Mouse (Mus musculus): ENCODE measurements around the gene Mipol1. TPM values are rescaled to one million over a fixed set of nuclear protein-coding genes. Genes with fewer than 3 reads are reported as not detected.

Gene Mipol1
- polyA plus RNA-seq, 1 experiment: 7.2 TPM

DNA sequence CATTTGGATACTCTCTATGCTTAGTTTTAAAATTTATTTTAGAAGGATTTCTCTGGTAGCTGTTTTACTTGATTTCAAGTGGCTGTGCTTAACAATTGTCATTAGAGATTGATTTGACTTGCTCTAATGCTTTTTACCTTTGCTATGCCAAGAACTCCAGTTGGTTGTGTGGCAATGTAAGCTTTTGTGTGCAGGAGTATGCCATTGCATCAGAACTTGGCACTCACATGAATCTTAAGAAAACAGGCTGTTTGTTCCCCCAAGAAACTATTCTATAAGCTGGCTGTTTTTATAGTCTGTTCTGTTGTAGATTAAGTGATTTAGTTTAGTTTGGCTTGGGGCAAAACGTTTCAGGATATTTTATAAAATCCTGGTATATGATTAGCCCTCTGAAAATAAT is 45.2 kb downstream of the Mipol1 start:
- Histone ChIP-seq H3K27me3 (ENCODE audit: control insufficient read depth, insufficient read depth, low read length) (no peaks in the 10 kb centered on the region), H3K27ac (ENCODE audit: insufficient read depth, low read length) (no peak overlapping the region), H3K4me1 (ENCODE audit: control insufficient read depth, insufficient read depth, low read length) (no peaks in the 10 kb centered on the region), H3K4me3 (replicated peaks; ENCODE audit: insufficient read depth, low read depth, low read length) (no peak overlapping the region)
- TF ChIP-seq CTCF (IDR thresholded peaks at IDR 0.05; ENCODE audit: borderline replicate concordance, insufficient read depth, low read depth, low read length) (no peak), POLR2A (IDR thresholded peaks at IDR 0.05; ENCODE audit: borderline replicate concordance, insufficient read depth, low read length) (no peak)
- no peak for DNase-seq
- WGBS: 44% methylated on average over 1 of the region's 1 CpGs

DNA sequence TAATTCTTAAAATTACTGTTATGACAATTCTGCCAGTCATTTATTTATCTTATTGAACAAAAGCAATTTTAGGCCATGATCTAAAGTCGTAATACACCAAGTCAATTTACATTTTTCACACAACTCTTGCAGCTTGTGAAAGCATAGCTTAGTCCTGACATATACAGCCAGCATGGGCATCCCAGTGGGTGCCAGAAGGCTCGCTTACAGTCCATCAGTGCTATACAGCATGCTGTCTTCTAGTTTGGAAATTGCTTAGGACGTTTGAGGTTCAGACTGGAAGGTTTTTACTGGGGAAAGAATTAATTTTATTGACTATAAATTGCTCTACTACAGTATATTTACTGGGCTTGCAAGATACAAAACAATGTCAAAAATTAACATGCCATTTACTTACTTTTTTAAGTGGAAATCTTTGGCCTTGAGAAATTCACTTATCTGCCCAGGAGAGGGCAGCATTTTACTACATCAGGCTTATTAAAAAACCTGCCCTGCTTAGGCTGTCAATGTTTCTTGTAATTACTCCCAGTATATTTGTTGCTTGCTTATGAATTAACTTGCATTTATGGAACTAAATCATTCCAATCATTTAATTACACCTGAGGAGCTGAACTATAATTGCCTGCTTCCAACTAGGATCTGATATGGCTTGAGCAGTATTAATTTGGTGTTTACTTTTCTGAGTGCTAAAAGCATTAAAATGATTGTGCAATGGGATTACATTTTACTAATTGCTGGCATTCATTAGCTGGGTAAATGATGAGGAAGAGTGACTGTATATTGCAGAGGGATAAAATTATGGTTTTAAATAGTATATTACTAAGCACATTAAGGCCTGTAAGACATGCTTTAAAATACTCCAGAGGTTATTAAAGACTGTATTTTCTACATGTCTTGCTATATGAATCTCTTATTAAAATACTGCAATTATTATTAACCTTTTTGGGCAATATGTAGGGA is 51.2 kb downstream of the Mipol1 start:
- no peak overlapping the region for H3K4me3 ChIP-seq (replicated peaks; ENCODE audit: insufficient read depth, low read depth, low read length)
- H3K27ac ChIP-seq (ENCODE audit: insufficient read depth, low read length): no peak overlapping the region
- peak in 1 of 2 experiments; percentile 10 for DNase-seq
- 65% methylated on average over 3 of the region's 3 CpGs for WGBS
- H3K27me3 ChIP-seq (ENCODE audit: control insufficient read depth, insufficient read depth, low read length): no peaks in the 10 kb centered on the region
- no peaks in the 10 kb centered on the region for H3K4me1 ChIP-seq (ENCODE audit: control insufficient read depth, insufficient read depth, low read length)
- TF ChIP-seq CTCF (IDR thresholded peaks at IDR 0.05; ENCODE audit: borderline replicate concordance, insufficient read depth, low read depth, low read length) (peak; percentile 7; the same call in 1 of the 2 replicates), POLR2A (IDR thresholded peaks at IDR 0.05; ENCODE audit: borderline replicate concordance, insufficient read depth, low read length) (no peak)

DNA sequence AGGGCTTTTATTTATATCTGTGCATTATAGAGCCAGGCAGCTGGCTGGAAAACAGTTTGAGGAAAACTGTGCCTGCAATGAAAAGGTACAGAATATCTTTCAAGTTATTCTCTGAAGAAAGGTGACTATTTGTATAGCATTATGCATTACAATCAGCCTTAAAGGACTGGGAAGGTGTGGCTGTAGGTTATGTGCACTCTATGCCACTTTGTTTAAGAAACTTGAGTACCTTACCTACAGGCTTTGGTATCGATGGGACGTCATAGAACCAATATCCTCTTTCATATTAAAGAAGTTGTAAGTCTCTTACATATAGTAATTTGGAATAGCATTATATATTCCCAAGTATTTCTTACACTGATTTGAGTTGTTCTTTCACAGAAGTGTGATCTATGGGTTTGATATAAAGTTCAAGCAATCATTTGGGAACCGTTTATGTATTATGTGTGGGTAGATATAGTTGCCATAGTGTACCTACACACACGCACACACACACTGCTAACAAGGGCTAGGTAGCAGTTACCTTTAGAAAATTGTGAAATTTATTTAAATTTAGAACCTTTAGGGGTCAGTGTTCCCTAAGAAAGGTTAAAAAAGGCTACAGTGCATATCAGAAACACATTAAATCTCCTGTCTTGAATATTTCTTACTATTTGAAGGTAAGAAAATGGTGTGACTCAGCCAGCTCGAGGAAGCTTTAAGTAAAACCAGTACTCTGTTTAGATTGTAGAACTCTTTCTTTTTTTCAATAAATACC is 55.3 kb downstream of the Mipol1 start:
- no peak for DNase-seq
- H3K27me3 ChIP-seq (ENCODE audit: control insufficient read depth, insufficient read depth, low read length): no peaks in the 10 kb centered on the region
- no peak for TF ChIP-seq CTCF (IDR thresholded peaks at IDR 0.05; ENCODE audit: borderline replicate concordance, insufficient read depth, low read depth, low read length)
- no peak for TF ChIP-seq POLR2A (IDR thresholded peaks at IDR 0.05; ENCODE audit: borderline replicate concordance, insufficient read depth, low read length)
- H3K27ac ChIP-seq (ENCODE audit: insufficient read depth, low read length): no peak overlapping the region
- no peaks in the 10 kb centered on the region for H3K4me1 ChIP-seq (ENCODE audit: control insufficient read depth, insufficient read depth, low read length)
- WGBS: 91% methylated on average over 5 of the region's 5 CpGs
- no peak overlapping the region for H3K4me3 ChIP-seq (replicated peaks; ENCODE audit: insufficient read depth, low read depth, low read length)

DNA sequence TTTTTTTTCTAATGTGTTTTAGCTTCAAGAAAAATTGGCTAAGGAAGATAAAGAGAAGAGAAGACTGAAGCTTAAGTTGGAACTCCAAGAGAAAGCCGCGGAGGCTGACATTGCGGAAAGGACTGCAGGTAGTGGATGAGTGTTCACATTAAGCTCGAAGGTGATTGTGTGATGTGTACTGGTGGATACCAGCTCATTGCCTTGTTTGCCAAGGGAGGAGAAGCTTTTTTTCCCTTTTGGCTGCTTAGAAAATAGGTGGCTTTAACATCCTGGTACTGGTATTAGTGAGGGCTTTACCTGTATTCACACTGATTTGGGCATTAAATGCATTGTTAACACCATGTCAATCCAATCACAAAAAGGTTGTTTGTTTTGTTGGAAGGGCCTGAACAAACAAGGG is 77.1 kb downstream of the Mipol1 start:
- H3K4me3 ChIP-seq (replicated peaks; ENCODE audit: insufficient read depth, low read depth, low read length): no peak overlapping the region
- H3K27ac ChIP-seq (ENCODE audit: insufficient read depth, low read length): no peak overlapping the region
- DNase-seq: no peak
- no peaks in the 10 kb centered on the region for H3K27me3 ChIP-seq (ENCODE audit: control insufficient read depth, insufficient read depth, low read length)
- 95% methylated on average over 4 of the region's 4 CpGs for WGBS
- TF ChIP-seq CTCF (IDR thresholded peaks at IDR 0.05; ENCODE audit: borderline replicate concordance, insufficient read depth, low read depth, low read length) (no peak), POLR2A (IDR thresholded peaks at IDR 0.05; ENCODE audit: borderline replicate concordance, insufficient read depth, low read length) (no peak)
- H3K4me1 ChIP-seq (ENCODE audit: control insufficient read depth, insufficient read depth, low read length): no peaks in the 10 kb centered on the region

DNA sequence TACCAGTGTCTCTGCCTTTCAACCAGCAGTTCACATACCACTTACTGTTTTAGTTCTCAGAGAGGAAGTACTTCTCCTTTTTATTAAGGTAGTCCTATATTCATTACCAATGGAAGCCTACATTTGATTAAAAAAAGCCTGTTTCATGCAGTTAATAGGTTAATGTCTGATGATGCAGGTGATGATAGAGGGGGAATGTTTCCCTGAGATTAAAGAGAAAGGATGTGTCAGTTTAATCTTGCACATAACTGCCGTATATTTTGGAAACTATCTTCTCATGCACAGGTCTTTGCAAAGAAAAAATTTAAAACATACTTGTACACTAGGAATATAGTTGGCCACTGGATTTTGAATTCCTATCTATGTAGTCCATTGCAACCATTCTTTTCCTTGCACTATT is 77.5 kb downstream of the Mipol1 start:
- no peak for TF ChIP-seq POLR2A (IDR thresholded peaks at IDR 0.05; ENCODE audit: borderline replicate concordance, insufficient read depth, low read length)
- TF ChIP-seq CTCF (IDR thresholded peaks at IDR 0.05; ENCODE audit: borderline replicate concordance, insufficient read depth, low read depth, low read length): no peak
- 92% methylated on average over 1 of the region's 1 CpGs for WGBS
- no peak overlapping the region for H3K4me3 ChIP-seq (replicated peaks; ENCODE audit: insufficient read depth, low read depth, low read length)

DNA sequence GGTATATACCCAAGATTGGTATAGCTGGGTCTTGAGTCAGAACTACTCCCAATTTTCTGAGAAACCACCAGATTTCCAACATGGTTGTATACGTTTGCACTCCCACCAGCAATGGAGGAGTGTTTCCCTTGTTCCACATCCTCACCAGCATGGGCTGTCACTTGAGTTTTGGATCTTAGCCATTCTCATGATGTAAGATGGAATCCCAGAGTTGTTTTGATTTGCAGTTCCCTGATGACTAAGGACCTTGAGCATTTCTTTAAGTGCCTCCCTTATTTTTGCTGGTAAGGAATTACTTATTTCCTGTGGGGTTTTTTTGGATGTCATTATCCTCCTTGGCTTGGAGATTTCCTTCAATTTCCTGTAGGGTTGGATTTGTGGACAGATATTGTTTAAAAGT is 108.8 kb downstream of the Mipol1 start:
- H3K4me3 ChIP-seq (replicated peaks; ENCODE audit: insufficient read depth, low read depth, low read length): no peak overlapping the region
- no peak overlapping the region for H3K27ac ChIP-seq (ENCODE audit: insufficient read depth, low read length)
- DNase-seq: no peak
- 72% methylated on average over 1 of the region's 1 CpGs for WGBS
- no peaks in the 10 kb centered on the region for H3K27me3 ChIP-seq (ENCODE audit: control insufficient read depth, insufficient read depth, low read length)
- TF ChIP-seq POLR2A (IDR thresholded peaks at IDR 0.05; ENCODE audit: borderline replicate concordance, insufficient read depth, low read length): no peak
- no peak for TF ChIP-seq CTCF (IDR thresholded peaks at IDR 0.05; ENCODE audit: borderline replicate concordance, insufficient read depth, low read depth, low read length)
- no peaks in the 10 kb centered on the region for H3K4me1 ChIP-seq (ENCODE audit: control insufficient read depth, insufficient read depth, low read length)

More for the DNA sequence above, 77.5 kb downstream of the Mipol1 start:
- no peaks in the 10 kb centered on the region for H3K27me3 ChIP-seq (ENCODE audit: control insufficient read depth, insufficient read depth, low read length)
- H3K27ac ChIP-seq (ENCODE audit: insufficient read depth, low read length): no peak overlapping the region
- no peak for DNase-seq
- no peaks in the 10 kb centered on the region for H3K4me1 ChIP-seq (ENCODE audit: control insufficient read depth, insufficient read depth, low read length)

DNA sequence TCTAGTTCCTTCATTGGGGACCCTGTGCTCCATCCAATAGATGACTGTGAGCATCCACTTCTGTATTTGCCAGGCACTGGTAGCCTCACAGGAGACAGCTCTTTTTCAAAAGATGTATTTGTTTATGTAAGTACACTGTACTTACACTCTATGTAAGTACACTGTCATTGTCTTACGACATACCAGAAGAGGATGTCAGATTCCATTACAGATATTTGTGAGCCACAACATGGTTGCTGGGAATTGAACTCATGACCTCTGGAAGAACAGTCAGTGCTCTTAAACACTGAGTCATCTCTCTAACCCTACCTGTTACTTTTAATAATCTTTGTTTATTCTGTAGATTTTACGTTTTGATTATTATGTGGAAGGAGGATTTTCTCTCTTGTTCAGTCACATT is 109.9 kb downstream of the Mipol1 start:
- Histone ChIP-seq H3K4me1 (ENCODE audit: control insufficient read depth, insufficient read depth, low read length) (no peaks in the 10 kb centered on the region), H3K4me3 (replicated peaks; ENCODE audit: insufficient read depth, low read depth, low read length) (no peak overlapping the region), H3K27me3 (ENCODE audit: control insufficient read depth, insufficient read depth, low read length) (no peaks in the 10 kb centered on the region), H3K27ac (ENCODE audit: insufficient read depth, low read length) (no peak overlapping the region)
- WGBS: 92% methylated on average over 2 of the region's 2 CpGs
- TF ChIP-seq POLR2A (IDR thresholded peaks at IDR 0.05; ENCODE audit: borderline replicate concordance, insufficient read depth, low read length): no peak
- TF ChIP-seq CTCF (IDR thresholded peaks at IDR 0.05; ENCODE audit: borderline replicate concordance, insufficient read depth, low read depth, low read length): no peak
- DNase-seq: no peak
